Mouse (Mus musculus): ENCODE measurements around the gene Cbx1.
"Not testable (repeated sequence)": the region's sequence is repeated elsewhere in the genome, so short reads cannot be mapped to it uniquely, and the experiment has no call there.

The Cbx1 gene

DNA sequence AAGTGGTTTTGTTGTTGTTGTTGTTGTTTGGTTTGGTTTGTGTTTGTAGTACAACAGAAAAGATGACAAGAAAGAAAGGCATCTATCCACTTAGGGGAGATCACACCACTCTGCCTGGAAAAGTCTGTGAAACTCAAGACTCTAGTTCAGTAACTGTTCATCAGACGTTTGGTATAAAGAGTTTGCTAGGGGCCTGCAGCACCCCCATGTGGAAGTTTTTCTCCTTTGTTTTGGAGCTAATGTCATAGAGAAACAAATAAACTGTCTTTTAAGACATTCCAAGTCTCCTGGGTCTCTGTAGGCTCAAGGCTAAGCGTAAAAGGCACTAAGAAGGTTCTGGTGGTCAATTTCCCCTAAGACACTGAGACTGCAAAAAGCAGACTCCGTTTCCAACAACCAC, 12.9 kb upstream of the Cbx1 start:
- DNase-seq, result no peak

GRCm38 (mm10) chr11:96776968-96777962, 11.7 kb upstream of the Cbx1 start, which contains the start of gene Snx11:
Gene Snx11, minus strand, starts transcription at chr11:96777559.
- peak; percentile 99 for DNase-seq

GRCm38 (mm10) chr11:96778061-96778627, 10.8 kb upstream of the Cbx1 start:
- not testable (repeated sequence) for DNase-seq

DNA sequence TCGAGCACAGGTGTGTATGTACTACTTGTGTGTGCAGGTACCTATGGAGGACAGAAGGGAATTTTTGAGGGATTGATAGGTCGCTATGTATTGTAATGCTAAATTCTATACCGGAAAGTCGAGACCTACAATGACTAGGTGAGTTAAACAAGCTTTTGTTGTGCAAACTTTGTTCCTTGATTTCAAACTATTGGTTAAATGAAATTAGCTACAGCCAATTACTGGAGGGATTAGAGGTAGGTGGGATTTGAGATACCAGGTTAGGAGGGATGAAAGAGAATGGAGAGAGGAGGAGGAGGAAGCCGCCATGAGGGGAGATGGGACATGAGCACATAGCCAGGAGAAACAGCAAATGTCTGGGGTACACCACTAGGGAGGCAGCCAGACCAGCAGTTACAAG, 8.6 kb upstream of the Cbx1 start:
- DNase-seq, result no peak

DNA sequence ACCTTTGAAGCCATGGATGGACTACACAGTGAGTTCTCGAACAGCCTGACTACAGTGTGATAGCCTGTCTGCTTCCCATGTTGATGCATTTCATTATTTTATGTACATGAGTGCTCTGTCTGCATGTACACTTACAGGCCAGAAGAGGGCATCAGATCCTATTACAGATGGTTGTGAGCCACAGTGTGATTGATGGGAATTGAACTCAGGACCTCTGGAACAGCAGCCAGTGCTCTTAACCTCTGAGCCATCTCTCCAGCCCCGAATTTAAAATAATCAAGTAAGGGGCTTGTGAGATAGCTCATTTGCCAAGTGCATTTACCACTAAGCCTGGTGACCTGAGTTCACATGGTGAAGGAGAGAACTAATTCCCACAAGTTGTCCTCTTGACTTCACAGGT, 7.5 kb upstream of the Cbx1 start:
- no peak for DNase-seq

GRCm38 (mm10) chr11:96784847-96785246, 4.1 kb upstream of the Cbx1 start:
- DNase-seq, result peak; percentile 54 to 81

DNA sequence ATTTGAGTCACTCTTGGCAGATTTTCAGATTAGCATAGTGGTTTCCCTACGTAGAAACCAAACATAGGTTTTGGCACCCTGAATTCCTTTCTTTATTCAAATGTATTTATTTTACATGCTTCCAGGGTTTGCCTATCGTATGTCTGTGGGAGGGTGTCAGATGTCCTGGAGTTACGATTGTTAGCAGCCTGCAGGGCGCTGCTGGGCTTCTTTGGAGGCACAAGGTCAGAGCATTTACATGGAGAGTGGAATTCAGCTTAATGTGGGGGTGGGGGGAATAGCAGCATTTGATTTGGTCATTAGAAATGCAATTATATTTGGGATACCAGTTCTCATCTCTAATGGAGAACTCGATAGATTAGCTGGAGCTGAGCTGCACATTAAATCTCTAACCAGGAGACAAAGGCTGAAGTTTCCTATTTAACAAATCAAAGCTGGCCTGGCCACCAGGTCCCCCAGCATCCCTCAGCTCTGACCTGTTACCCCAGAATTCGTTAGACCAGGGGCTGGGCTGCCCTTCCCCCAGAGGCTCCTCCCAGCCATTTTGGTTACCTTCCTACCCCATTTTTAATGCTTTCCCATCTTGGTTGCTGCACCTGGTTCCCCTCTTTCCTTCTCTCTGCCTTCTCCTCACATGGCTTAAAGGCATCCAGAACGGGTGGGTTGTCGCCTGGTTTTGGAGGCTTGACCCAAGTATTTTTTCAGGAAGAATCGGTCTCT, 2.0 kb upstream of the Cbx1 start:
- no peak for DNase-seq

- DNase-seq, result no peak
These were observed 1.1 kb downstream of the Cbx1 start for GRCm38 (mm10) chr11:96789990-96790389.

GRCm38 (mm10) chr11:96790681-96791080, 1.8 kb downstream of the Cbx1 start:
- no peak for DNase-seq

- no peak for DNase-seq
These were observed 6.6 kb downstream of the Cbx1 start for GRCm38 (mm10) chr11:96795491-96795890.

GRCm38 (mm10) chr11:96796081-96796480, 7.2 kb downstream of the Cbx1 start:
- no peak for DNase-seq

- no peak for DNase-seq
These were observed 7.7 kb downstream of the Cbx1 start for GRCm38 (mm10) chr11:96796586-96796985.

DNA sequence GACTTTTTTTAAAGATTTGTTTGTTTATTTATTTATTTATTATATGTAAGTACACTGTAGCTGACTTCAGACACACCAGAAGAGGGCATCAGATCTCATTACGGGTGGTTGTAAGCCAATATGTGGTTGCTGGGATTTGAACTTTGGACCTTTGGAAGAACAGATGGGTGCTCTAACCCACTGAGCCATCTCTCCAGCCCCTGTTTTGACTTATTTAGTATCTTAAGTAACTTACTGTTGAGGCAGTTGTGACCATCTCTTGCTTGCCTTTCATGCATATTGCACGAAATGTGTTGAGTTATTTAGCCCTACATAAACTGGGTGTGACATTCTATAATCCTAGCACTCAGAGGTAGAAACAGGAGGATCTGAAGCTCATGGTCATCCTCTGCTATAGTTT, 10.6 kb downstream of the Cbx1 start:
- DNase-seq, result no peak

DNA sequence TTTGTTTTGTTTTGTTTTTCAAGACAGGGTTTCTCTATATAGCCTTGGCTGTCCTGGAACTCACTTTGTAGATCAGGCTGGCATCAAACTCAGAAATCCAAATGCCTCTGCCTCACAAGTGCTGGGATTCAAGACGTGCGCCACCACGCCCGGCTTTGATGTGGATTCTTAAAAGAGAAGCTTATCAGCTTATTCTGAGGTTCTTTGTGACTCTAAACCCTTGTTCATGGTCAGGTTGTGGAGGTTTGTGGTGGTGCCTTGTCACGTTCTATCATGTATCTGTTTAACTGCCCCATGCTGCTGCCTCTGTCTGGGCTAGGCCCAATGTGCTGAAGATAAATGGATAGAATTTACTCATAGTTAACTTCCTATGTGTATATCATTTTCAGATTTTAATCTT, 16.7 kb downstream of the Cbx1 start:
- no peak for DNase-seq

DNA sequence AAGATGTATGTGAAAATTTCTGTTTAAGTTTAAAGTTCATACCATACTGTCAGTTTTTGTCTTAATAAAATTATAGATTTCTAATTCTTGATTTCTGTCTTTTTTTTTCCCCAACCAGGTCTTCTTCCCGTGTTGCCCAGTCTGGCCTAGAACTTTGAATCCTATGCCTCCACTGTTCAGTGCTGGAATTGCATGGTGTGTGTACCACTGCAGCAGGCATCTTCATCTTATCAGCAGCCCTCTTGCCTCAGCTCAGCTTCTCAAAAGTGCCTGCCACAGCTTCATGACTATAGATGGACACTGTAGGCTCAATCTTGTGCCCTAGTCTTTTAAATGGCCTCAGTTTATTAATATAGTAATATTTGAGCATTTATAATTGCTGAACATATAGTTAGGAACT, 19.1 kb downstream of the Cbx1 start:
- no peak for DNase-seq

GRCm38 (mm10) chr11:96809562-96810235, 20.8 kb downstream of the Cbx1 start:
- no peak for DNase-seq

GRCm38 (mm10) chr11:96811188-96811587, 22.3 kb downstream of the Cbx1 start:
- not testable (repeated sequence) for DNase-seq

DNA sequence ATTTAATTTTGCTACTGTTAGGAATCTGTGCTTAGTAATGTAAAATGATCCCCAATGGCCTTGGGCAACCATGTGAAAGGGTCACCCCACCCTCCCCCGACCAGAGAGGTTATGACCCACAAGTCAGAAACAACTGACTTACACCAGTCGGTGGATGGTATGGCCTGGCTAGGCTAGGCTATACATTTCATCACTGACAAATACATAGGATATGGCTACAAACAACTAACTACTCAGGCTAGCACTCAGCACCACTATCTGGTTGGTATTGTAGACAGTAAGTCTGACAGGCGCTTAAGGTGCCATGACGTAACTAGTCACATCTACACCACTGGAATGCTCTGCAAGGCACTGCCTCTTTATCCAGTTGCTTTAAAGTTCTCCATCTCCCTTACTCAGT, 24.5 kb downstream of the Cbx1 start:
- DNase-seq, result no peak

GRCm38 (mm10) chr11:96813920-96814319, 25.0 kb downstream of the Cbx1 start:
- DNase-seq, result no peak

DNA sequence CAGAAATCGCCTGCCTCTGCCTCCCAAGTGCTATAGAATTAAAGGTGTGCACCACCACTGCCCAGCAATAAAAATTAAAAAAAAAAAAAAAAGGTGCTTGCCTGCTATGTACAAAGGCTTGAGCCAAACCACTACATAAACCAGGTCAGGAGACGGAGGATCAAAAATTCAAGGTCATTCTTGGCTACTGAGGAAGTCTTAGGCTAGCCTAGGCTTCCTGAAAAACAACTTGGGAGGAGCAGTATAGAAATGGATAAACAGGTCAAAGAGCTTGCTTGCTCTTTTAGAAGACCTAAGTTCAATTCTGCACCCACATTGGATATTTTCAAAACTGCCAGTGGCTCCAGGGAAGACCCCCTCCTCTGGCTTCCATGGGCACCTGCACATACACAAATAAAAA, 25.5 kb downstream of the Cbx1 start:
- DNase-seq, result no peak

GRCm38 (mm10) chr11:96815895-96816294, 27.0 kb downstream of the Cbx1 start:
- DNase-seq, result no peak

DNA sequence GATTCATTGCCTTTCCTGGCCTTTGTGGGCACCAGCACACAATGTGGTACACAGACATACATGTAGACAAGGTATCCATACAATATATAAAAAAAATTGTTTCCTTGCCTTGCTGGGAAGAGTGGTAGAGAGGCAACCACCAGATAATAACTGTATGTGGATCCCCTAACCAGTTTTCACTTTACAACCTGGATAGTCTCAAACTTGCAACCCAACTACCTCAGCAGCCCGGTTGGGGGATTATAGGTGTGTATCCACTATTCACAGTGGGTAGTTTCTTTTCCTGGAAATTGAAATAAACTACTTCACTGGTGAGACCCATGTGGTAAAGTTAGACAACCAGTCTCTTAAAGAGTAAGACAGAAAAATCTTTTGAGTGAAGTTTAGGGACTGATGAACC, 27.6 kb downstream of the Cbx1 start:
- DNase-seq, result no peak

DNA sequence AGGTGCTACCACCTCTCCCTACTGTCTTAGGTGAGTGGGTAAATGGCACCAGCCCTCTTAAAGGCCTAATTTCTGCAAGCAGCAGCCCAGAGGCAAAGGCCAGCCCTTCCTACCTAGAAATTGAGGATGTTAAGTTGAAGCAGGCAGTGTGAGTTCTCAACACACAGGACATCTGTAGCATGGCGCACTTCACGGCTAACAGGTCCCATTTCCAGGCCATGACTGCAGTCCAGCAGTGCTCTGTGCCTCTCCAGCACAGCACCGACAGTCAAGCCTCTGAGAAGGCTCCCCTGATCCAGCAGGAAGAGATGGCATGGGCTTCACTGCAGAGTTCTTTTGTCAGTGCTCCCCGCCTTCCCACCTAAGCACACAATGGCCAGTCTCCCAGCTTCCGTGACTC, 28.1 kb downstream of the Cbx1 start:
- DNase-seq, result no peak
